Mouse (Mus musculus): ENCODE data around the gene Epas1.

Epas1 gene

GRCm38 (mm10) chr17:86830893-86831292 lies 77.4 kb downstream of the Epas1 start:
- DNase-seq, result no peak

- peak; percentile 60 to 72 for DNase-seq
Observed at GRCm38 (mm10) chr17:86832562-86833327, 79.2 kb downstream of the Epas1 start.

DNA sequence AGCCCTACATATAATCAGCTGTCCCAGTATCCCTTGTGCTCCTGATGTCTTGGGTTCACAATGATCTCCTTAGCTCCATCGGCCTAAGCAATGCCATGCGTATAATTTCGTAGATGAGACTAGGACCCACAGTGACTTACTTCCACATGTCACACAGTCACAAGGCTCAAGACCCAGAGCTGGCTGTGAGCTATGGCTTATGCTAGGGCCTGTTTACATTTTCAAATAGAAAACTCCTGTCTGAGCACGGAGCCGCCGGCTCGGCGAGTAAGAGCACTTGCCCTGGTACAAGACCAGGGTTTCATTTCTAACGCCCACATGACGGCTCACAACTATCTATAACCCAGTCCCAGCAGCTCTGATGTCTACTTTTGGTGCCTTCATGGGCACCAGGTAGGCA lies 80.4 kb downstream of the Epas1 start:
- no peak for DNase-seq

GRCm38 (mm10) chr17:86839308-86839707 lies 85.8 kb downstream of the Epas1 start:
- DNase-seq, result no peak

DNA sequence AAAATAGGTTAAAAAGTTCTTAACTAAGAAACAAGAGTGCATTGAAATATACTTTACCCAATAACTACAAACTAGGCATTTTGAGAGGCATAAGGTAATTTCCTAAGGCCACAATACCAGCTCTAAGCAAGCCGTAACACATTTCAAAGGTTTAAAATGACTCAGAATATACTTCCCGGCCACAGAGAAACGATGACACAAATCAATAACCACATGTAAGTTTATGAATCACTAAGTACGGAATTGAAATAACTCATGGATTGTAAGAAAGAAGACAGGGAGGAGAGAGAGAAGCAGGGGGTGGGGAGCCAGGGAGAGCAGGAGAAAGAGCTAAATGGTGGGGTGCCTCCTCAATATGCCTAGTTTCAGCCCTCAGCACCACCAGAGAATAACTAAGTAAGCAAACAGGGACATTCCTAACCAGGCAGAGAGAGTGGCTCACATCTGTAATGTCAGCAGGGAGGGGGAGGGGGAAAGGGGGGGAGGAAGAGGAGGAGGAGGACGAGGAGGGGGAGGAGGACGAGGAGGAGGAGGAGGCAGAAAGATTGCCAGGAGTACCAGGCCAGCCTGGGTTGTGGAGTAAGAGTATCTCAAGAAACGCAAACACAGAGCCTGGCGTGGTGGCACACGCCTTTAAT lies 97.3 kb downstream of the Epas1 start:
- DNase-seq, result no peak

GRCm38 (mm10) chr17:86851782-86852181 lies 98.3 kb downstream of the Epas1 start:
- DNase-seq, result no peak

- no peak for DNase-seq
Observed at GRCm38 (mm10) chr17:86852591-86853031, 99.1 kb downstream of the Epas1 start.

GRCm38 (mm10) chr17:86870586-86870985 lies 117.1 kb downstream of the Epas1 start:
- DNase-seq, result no peak

GRCm38 (mm10) chr17:86872643-86873042 lies 119.1 kb downstream of the Epas1 start:
- no peak for DNase-seq

DNA sequence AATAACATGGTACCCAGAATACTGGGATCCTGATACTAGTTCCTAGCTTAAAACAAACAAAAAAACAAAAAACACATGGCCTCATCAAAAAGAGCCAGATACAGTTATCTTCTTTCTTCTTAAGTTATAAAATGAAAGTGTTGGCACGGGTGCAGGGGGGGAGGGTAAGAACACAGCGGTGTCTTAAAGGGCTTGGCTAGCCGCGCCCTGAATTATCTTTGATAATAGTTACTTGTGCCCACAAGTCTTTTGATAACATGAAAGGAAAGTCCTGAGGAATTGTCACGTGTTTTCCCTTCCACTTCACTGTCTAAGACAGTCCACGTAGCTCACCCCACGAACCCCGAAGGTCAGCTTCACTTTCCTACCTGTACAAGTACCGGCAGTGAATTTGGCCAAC lies 123.4 kb downstream of the Epas1 start:
- DNase-seq, result no peak

GRCm38 (mm10) chr17:86877747-86878146 lies 124.2 kb downstream of the Epas1 start:
- no peak for DNase-seq

GRCm38 (mm10) chr17:86880056-86880455 lies 126.6 kb downstream of the Epas1 start:
- DNase-seq, result peak in 1 of 2 experiments; percentile 14

DNA sequence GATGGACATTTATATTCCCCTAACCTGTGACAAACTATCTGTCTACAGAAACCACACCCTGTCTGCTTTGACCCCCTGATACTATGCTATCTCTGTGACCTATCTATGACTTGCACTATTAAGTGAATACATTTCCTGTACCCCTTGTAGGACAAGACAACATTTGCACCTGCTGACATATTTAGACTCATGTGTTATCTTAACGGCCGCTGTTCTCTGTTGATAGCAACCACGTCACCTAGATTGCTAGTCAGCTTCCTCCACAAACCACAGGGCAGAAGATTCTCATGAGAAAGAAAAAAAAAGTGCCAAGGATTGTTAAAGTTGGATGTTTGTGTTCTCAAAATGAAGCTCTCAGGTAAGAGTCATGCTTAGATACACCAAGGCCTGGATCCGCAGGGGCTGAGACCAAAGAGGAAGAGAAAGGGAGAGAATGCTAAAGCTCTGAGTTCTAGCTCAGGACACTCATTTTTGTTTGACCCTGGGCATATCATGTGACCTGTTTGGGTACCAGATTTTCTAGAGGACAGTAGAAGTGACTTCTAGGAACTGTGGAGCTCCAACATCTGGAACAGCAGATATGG lies 127.1 kb downstream of the Epas1 start:
- DNase-seq, result no peak
